Mouse (Mus musculus) adrenal gland, adult 10 weeks (tissue): Measurements from ENCODE around the gene Sod2. TPM values are rescaled to one million over a fixed set of nuclear protein-coding genes. Genes with fewer than 3 reads are reported as not detected.

Experiments
- polyA plus RNA-seq: library from polyadenylated mRNA; stranded (reverse); fragments of 350-450 nt; fragmentation: Illumina TruSeq; extraction: RNeasy Lipid Tissue Mini Kit (QIAGEN cat#74804); gene quantifications from one replicate; pipeline ENCODE4 v1.2.3, GENCODE M21; 2014; ENCODE audit warnings: low read depth, low replicate concordance

Gene Sod2
- polyA plus RNA-seq, result 161 TPM

DNA sequence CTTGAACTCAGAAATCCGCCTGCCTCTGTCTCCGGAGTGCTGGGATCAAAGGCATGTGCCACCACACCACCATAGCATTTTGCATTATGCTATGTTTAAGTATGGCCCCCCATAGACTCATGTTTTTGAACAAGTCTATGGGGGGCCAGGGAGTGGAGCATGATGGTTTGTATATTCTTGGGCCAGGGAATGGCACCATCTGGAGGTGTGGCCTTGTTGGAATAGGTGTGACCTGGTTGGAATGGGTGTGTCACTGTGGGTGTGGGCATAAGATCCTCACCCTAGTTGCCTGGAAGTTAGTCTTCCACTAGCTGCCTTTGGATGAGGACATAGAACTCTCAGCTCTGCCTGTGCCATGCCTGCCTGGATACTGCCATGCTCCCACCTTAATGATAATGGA, at the start of gene Sod2:
Sod2 (plus strand) TSS at position 301 of the 400 bp plus-strand sequence.

DNA sequence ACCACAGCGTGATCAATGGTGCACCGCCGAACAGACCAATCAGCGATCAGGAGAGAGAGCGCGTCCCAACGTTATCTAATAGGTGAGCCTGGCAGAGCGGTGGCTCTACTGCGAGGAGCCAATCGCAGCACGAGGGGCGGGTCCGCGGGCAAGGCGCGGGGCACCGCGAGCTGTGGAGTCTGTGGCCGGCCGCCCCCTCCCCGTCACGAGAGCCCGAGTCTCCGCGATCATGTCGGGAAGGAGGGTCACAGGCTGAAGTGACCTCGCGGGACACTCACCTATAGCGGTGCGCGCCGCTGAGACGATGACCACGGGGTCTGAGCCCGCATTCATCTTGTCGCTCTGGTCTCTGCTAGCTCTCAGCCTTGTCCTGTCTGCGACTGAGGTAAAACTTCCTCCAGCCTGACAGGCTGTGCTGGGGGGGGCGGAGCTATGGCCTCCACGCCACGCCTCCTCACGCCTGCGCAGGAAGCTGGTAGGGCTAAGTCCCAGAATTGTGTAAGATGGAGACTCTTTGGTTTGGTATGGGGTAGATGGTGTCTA, 46.2 kb upstream of the Sod2 start, which contains the start of gene Acat2:
Acat2 (minus strand) TSS at position 417 of the 543 bp plus-strand sequence.

DNA sequence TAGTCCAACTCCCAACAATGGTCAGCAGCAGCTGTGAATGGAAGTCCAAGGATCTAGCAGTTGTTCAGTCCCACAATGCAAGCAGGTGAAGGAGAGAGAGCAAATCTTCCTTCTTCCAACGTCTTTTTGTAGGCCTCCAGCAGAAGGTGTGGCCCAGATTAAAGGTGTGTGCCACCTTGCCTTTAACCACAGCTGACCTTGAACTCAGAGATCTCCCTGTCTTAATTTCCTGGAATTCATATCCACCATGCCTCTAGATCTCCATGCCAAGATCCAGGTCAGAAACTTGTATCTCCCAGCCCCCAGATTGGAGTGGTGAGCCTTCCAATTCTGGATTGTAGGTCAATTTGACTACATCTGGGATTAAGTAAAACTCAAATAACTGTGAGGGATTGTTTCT, 12.6 kb upstream of the Sod2 start, which contains the start of gene Wtap:
Wtap (minus strand) TSS at position 101 of the 400 bp plus-strand sequence.

DNA sequence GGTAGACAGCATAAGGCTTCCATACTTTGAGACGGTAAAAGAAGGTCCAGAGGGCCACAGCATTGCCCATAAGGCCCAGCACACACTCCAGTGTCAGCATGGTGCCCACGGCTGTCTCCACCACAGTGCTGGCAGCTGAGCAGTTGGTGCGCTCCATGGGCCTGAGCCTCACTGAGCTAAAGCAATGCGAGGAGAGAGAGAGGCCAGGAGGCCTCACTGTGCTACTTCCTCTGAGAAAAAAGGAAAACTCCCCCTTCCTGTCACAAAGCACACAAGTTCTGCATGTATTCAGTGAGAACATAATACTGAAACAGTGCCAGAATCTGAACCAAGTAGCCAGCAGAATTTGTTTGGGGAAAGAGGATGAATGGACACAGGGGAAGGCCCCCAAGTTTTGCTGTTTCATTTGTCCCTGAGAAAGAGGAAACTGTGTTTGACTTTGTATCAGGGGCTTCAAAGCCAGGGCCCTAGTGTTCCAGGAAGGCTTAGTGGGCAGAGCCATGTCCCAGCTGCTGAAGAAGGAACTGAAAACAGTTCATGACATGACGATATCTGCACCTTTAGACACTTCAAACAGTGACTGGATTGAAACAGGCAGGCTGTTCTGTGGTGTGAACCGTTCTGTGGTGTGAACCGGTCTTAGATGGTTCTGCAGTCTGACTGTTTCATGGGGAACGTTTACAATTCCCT, 45.6 kb downstream of the Sod2 start, which contains the start of gene Gpr31b:
Gpr31b (minus strand) TSS at position 173 of the 690 bp plus-strand sequence.

DNA sequence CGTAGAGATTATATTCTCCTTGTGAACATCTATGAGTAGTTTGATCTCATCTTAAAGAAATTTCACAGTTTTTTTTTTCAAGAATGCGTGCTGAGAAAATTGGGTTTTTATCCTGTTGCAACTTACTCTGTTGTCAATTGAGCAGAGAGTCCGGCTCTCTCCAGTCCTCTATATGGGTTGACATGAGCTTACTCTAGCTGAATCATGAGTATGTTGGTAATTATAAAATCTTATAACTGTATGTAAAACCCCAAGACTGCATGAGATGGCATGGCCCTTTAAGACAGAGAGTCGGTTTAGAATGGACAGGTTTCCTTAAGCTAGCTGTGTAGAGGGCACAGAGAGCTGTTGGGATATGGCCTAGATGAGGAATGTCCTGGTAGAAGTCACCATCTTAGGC, 54.2 kb downstream of the Sod2 start, which contains the start of gene Tcp10b:
Tcp10b (plus strand) TSS at position 301 of the 400 bp plus-strand sequence.

Other genes with a start within 250 kb of the Sod2 start
- 26.9 TPM for gene Igf2r, start 237.2 kb upstream of the Sod2 start, polyA plus RNA-seq
- not detected for gene Mas1, start 138.7 kb upstream of the Sod2 start, polyA plus RNA-seq
- not detected for gene Mrgprh, start 130.8 kb upstream of the Sod2 start, polyA plus RNA-seq
- gene Pnldc1, start 96.6 kb upstream of the Sod2 start, polyA plus RNA-seq, result not detected
- gene Tcp1, start 91.1 kb upstream of the Sod2 start, polyA plus RNA-seq, result 528 TPM
- gene Mrpl18, start 90.5 kb upstream of the Sod2 start, polyA plus RNA-seq, result 108 TPM
- 1.2 TPM for gene Acat3, start 66.2 kb upstream of the Sod2 start, polyA plus RNA-seq
- gene Acat2, start 46.1 kb upstream of the Sod2 start, polyA plus RNA-seq, result 53.4 TPM
- gene Wtap, start 12.7 kb upstream of the Sod2 start, polyA plus RNA-seq, result 152 TPM
- not detected for gene Gpr31b, start 45.5 kb downstream of the Sod2 start, polyA plus RNA-seq
- 0.82 TPM for gene Tcp10b, start 54.3 kb downstream of the Sod2 start, polyA plus RNA-seq
- not detected for gene Unc93a, start 125.0 kb downstream of the Sod2 start, polyA plus RNA-seq
- gene Smok2a, start 214.3 kb downstream of the Sod2 start, polyA plus RNA-seq, result not detected
- gene Smok2b, start 223.4 kb downstream of the Sod2 start, polyA plus RNA-seq, result not detected